Mouse (Mus musculus) hindbrain, embryonic 15.5 days (tissue): ENCODE measurements around the gene Dcaf8. TPM values are rescaled to one million over a fixed set of nuclear protein-coding genes. Genes with fewer than 3 reads are reported as not detected.

Experiments
- ATAC-seq: fragments of 200-750 bp; cut with Nextera tagmentation; 2 replicates; pipeline ENCODE4 v1.8.0; 2017; ENCODE audit warnings: low read depth, moderate number of reproducible peaks, moderate TSS enrichment; ENCODE audit not compliant: low FRiP score
- H3K27ac ChIP-seq: fragments of 300-500 bp; sonication (generic); replicated peaks from 2 replicates; pipeline ENCODE4 v1.5.1; 2015; ENCODE audit warnings: mild to moderate bottlenecking, inconsistent platforms
- H3K27me3 ChIP-seq: fragments of 300-500 bp; sonication (generic); 2 replicates; pipeline ENCODE4 v1.6.1; 2015; ENCODE audit warnings: control low read depth, inconsistent platforms
- H3K36me3 ChIP-seq: fragments of 300-500 bp; sonication (generic); 2 replicates; pipeline ENCODE4 v1.6.1; 2015; ENCODE audit warnings: control low read depth, inconsistent platforms
- H3K4me1 ChIP-seq: fragments of 300-500 bp; sonication (generic); replicated peaks from 2 replicates; pipeline ENCODE4 v1.6.1; 2015; ENCODE audit warnings: control low read depth, inconsistent platforms
- H3K4me2 ChIP-seq: fragments of 300-500 bp; sonication (generic); 2 replicates; pipeline ENCODE4 v1.6.1; 2015; ENCODE audit warnings: moderate library complexity, mild to moderate bottlenecking, inconsistent platforms
- H3K4me3 ChIP-seq: fragments of 300-500 bp; sonication (generic); 2 replicates; pipeline ENCODE4 v1.5.1; 2015; ENCODE audit warnings: mild to moderate bottlenecking, inconsistent platforms
- H3K9ac ChIP-seq: fragments of 300-500 bp; sonication (generic); 2 replicates; pipeline ENCODE4 v1.6.1; 2015; ENCODE audit warnings: inconsistent platforms
- H3K9me3 ChIP-seq: fragments of 300-500 bp; sonication (generic); 2 replicates; pipeline ENCODE4 v1.6.1; 2016; ENCODE audit warnings: control low read depth, inconsistent platforms
- WGBS: fragments of 180-500 bp; shearing (Covaris S2); methylation state at CpG from one replicate; pipeline ENCODE4 v1.1.7; 2015; 5-methylcytosine and 5-hydroxymethylcytosine counted together
- polyA plus RNA-seq: library from polyadenylated mRNA; unstranded; fragments of >200 nt; fragmentation: Nextera tagmentation; extraction: Ambion mirVana; gene quantifications from 2 replicates; pipeline ENCODE4 v1.2.1, GENCODE M21; 2015

Gene Dcaf8
- polyA plus RNA-seq, 1 experiment from 2014 or later: 84.6 TPM

DNA sequence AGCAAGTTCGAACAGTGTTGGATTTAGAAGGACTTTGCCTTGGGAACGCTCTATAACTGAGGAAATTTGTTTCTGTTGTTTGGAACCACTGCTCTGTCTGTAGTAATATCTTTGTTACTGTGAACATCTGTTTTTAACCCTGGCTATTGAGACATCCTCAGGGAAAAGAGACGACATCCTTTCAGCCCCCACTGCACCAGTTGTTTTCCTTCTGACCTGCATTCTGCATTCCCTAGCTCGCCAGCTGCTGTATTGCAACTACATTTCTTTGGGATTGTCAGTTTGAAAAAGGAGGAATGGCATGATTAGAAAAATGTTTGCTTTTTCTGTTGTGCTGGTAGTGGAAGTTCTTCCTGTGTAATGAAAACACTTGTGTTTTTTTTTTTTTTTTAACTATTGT is 33.0 kb downstream of the Dcaf8 start:
- Histone ChIP-seq H3K4me3 (no peak overlapping the region), H3K27me3 (no peaks in the 10 kb centered on the region), H3K36me3 (peaks cover 25% of the 10 kb centered on the region), H3K9ac (no peak overlapping the region), H3K27ac (no peak overlapping the region), H3K9me3 (no peaks in the 10 kb centered on the region), H3K4me1 (no peaks in the 10 kb centered on the region), H3K4me2 (no peak overlapping the region)
- no peak for ATAC-seq
- WGBS: 69% methylated on average over 4 of the region's 4 CpGs

DNA sequence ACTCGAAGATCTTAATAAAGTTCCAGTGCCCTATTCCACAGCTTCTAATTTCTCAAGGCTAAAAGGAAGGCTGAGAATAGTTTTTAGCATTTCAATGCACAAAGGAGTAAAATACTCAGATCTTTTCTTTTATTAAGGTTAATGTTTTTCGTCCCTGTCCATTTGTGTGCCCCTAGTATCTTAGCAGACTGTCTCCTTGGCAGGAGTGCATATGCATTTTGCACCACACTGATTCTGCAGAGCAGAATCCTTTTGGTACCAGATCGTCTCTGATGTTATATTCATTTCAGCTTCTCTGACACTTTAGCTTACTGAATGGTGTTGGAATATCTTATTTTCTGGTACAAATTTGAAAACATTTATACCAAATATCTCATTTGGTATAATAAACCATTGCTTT is 33.9 kb downstream of the Dcaf8 start:
- ATAC-seq: no peak
- WGBS: 92% methylated on average over 3 of the region's 3 CpGs
- Histone ChIP-seq H3K9me3 (no peaks in the 10 kb centered on the region), H3K4me3 (no peak overlapping the region), H3K4me1 (no peaks in the 10 kb centered on the region), H3K27me3 (no peaks in the 10 kb centered on the region), H3K9ac (no peak overlapping the region), H3K27ac (no peak overlapping the region), H3K4me2 (no peak overlapping the region), H3K36me3 (peaks cover 28% of the 10 kb centered on the region)

DNA sequence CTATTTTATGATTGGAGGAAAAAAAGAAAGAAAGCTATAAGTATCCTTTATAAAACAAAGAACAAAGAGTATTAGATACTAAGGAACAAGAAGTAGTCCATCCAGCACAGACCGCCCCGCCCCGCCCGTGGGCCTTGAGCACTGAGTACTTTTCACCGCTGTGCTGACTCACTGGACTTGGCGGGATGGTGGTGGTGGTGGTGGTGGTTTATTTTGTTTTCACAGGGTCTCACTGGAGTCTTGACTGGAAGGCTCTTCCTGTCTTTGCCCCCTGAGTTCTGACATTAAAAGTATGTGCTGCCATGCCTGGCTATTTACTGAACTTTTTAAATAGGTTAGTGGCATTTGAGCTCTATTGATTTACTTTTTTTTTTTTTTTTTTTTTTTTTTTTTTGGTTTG is 35.2 kb downstream of the Dcaf8 start:
- H3K27ac ChIP-seq: no peak overlapping the region
- H3K9me3 ChIP-seq: no peaks in the 10 kb centered on the region
- no peaks in the 10 kb centered on the region for H3K27me3 ChIP-seq
- H3K4me1 ChIP-seq: no peaks in the 10 kb centered on the region
- H3K9ac ChIP-seq: no peak overlapping the region
- no peak overlapping the region for H3K4me2 ChIP-seq
- peaks cover 33% of the 10 kb centered on the region for H3K36me3 ChIP-seq
- 98% methylated on average over 6 of the region's 6 CpGs for WGBS
- no peak overlapping the region for H3K4me3 ChIP-seq
- ATAC-seq: no peak

DNA sequence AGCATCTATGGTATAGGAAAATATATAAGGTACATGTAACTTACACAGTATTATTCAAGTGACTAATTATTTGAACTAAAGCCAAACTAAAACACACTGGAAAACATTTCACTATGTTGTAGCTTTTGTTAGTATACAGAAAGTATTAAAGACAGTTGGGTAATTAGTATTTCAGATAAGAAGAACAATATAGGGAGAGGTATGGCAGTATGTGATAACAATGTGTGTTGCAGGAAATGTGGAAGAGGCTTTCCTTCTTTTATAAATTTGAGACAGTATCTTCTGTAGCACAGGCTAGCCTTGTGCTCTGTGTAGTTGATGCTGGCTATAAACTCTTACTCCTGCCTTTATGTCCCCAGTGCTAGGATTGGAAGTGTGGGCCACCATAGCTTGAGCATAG is 36.0 kb downstream of the Dcaf8 start:
- Histone ChIP-seq H3K4me1 (no peaks in the 10 kb centered on the region), H3K9ac (no peak overlapping the region), H3K27ac (no peak overlapping the region), H3K36me3 (peaks cover 40% of the 10 kb centered on the region), H3K27me3 (no peaks in the 10 kb centered on the region), H3K4me2 (no peak overlapping the region), H3K9me3 (no peaks in the 10 kb centered on the region), H3K4me3 (no peak overlapping the region)
- ATAC-seq: no peak

DNA sequence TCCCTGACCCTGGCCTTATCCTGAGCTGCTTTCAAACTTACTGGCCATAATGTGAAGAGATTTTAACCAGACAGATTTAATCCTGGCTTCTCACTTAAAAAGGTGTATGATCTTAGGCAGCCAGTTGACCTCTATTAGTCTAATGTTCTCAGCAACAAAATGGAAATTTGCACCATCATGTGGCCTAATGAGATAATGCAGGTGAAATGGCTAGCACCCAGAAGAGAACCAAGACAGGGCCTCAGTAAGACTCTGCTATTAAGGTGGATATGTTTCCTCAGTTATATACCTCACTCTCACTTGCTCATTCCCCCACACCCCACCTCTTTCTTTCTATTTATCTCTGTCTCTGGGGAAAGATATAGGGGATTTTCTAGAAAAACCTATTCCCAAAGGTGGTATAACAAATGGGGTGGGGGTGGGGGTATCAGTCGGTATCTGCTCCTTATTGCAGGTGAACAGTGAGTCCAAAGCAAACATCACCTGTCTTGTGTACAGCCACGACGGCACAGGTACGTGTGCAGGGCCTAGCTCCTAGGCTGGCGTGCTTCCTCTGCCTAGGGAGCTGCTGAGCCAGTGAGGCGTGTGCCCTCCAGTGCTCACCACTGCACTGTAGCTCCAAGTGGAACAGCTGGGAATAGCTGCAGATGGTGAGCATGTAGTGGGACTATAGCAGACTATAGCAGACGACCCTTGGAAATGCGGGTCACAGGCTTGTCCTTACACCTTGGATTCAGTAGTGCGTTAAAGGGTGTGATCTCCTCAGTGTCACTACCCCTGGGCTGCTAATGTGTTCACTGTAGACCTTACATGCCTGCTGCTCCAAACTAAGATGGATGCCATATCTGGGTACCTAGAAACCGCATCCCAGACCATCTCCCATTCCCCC is 38.8 kb downstream of the Dcaf8 start:
- 93% methylated on average over 10 of the region's 10 CpGs for WGBS
- no peak overlapping the region for H3K4me2 ChIP-seq
- no peaks in the 10 kb centered on the region for H3K4me1 ChIP-seq
- no peaks in the 10 kb centered on the region for H3K9me3 ChIP-seq
- H3K36me3 ChIP-seq: peaks cover 40% of the 10 kb centered on the region
- no peak overlapping the region for H3K9ac ChIP-seq
- no peaks in the 10 kb centered on the region for H3K27me3 ChIP-seq
- no peak overlapping the region for H3K27ac ChIP-seq
- no peak overlapping the region for H3K4me3 ChIP-seq
- peak; percentile 56; the same call in 1 of the 2 replicates for ATAC-seq

DNA sequence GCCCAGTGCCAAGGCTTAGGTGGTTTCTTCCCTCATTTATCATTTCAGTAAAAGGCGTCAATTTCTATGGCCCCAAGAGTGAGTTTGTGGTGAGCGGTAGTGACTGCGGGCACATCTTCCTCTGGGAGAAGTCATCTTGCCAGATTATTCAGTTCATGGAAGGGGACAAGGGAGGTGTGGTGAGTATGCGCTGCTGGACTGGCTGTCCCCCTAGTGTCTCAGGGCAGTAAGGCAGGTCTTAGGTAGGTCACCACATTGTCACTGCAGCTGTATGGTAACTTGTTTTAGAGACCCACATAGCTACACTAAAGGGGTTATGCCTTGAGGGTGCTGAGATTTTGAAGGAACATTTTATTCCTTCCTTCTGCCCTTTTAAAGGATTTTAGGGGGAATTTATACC is 41.0 kb downstream of the Dcaf8 start:
- 56% methylated on average over 4 of the region's 4 CpGs for WGBS
- no peak for ATAC-seq
- no peak overlapping the region for H3K27ac ChIP-seq
- no peak overlapping the region for H3K9ac ChIP-seq
- H3K9me3 ChIP-seq: no peaks in the 10 kb centered on the region
- H3K27me3 ChIP-seq: no peaks in the 10 kb centered on the region
- H3K4me1 ChIP-seq: no peaks in the 10 kb centered on the region
- peaks cover 54% of the 10 kb centered on the region for H3K36me3 ChIP-seq
- no peak overlapping the region for H3K4me3 ChIP-seq
- no peak overlapping the region for H3K4me2 ChIP-seq

DNA sequence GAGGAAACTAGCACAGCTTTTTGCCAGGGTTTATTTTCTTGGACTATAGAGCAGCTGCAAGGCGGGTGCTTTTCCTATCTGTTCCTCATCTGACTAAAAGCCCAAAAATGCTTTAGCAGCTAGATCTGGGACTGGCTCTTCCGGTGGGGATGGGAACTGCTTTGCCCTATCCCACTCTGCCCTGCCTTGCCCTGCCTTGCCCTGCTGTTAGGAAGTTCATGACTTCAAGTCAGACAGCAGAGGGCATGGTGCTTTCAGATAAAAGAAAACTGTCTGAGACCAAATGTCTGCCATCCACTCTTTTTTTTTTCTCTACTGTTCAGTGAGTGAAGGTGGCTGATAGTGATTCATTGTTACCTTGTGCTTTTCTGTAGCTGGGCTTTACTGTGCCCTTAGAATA is 43.7 kb downstream of the Dcaf8 start:
- Histone ChIP-seq H3K27me3 (no peaks in the 10 kb centered on the region), H3K36me3 (peaks cover 72% of the 10 kb centered on the region), H3K4me1 (no peaks in the 10 kb centered on the region), H3K27ac (no peak overlapping the region), H3K9ac (no peak overlapping the region), H3K4me3 (no peak overlapping the region), H3K4me2 (no peak overlapping the region), H3K9me3 (no peaks in the 10 kb centered on the region)
- WGBS: 80% methylated on average over 2 of the region's 2 CpGs
- no peak for ATAC-seq

DNA sequence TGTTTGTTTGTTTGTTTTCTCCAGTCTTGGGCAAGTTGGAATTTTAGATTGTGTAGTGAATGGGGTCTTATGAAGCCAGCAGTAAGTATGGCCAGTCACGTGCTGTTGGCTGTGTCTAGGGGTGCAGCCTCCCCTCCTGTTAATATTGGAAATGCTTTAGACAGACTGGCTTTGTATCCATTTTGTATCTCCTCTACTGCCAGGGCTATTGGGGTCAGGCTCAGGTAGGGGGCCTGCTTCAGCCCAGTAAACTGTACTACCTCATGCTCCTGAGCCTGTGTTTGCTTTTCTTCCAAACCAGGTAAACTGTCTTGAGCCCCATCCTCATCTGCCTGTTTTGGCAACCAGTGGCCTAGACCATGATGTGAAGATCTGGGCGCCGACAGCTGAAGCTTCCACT is 44.3 kb downstream of the Dcaf8 start:
- Histone ChIP-seq H3K27me3 (no peaks in the 10 kb centered on the region), H3K4me1 (no peaks in the 10 kb centered on the region), H3K4me3 (no peak overlapping the region), H3K4me2 (no peak overlapping the region), H3K9ac (no peak overlapping the region), H3K9me3 (no peaks in the 10 kb centered on the region), H3K27ac (no peak overlapping the region), H3K36me3 (peaks cover 72% of the 10 kb centered on the region)
- no peak for ATAC-seq
- 91% methylated on average over 3 of the region's 3 CpGs for WGBS

DNA sequence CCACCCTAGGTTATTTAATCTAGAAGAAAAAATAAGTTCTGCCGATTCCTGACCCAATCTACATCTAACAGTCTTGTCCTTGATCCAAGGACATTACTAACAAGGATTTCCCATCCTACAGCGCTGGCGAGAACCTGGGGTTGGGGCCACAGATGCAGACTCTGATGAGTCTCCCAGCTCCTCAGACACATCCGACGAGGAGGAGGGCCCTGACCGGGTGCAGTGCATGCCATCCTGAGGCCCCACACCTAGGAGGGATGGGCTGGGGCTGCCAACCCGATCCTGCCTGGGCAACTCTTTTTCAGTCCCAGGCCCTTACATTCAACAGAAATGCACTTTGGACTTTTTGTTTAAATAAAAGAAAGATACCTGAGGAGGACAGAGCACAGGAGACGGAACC is 46.6 kb downstream of the Dcaf8 start:
- Histone ChIP-seq H3K4me2 (no peak overlapping the region), H3K27me3 (no peaks in the 10 kb centered on the region), H3K9me3 (no peaks in the 10 kb centered on the region), H3K9ac (no peak overlapping the region), H3K4me3 (no peak overlapping the region), H3K4me1 (0 out of 2 replicates have a peak, but pooled peaks cover 3% of the 10 kb centered on the region), H3K27ac (no peak overlapping the region), H3K36me3 (peaks cover 73% of the 10 kb centered on the region)
- 70% methylated on average over 8 of the region's 8 CpGs for WGBS
- ATAC-seq: no peak

DNA sequence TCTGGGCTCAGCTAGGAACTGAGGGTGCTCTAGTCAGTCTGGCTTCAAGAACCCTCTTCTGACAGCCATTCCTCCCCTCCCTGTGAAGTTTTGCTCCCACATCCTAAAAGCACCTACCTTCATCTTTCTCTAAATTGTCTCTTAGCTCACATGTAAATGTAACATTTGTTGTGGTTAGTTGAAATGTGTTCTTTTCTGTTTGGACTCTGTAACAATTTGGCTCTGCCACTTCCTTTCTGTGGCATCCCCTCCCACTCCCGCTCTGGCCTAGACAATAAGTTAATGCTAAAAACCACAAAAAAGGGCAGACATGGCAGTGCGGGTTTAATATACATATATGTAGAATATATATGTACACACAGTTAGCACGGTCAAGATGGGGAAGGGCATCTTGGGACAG is 49.3 kb downstream of the Dcaf8 start:
- no peak overlapping the region for H3K27ac ChIP-seq
- H3K4me2 ChIP-seq: no peak overlapping the region
- H3K4me1 ChIP-seq: peaks cover 29% of the 10 kb centered on the region
- WGBS: 79% methylated on average over 3 of the region's 3 CpGs
- ATAC-seq: no peak
- no peak overlapping the region for H3K4me3 ChIP-seq
- H3K9me3 ChIP-seq: no peaks in the 10 kb centered on the region
- peaks cover 69% of the 10 kb centered on the region for H3K36me3 ChIP-seq
- H3K27me3 ChIP-seq: no peaks in the 10 kb centered on the region
- H3K9ac ChIP-seq: no peak overlapping the region

DNA sequence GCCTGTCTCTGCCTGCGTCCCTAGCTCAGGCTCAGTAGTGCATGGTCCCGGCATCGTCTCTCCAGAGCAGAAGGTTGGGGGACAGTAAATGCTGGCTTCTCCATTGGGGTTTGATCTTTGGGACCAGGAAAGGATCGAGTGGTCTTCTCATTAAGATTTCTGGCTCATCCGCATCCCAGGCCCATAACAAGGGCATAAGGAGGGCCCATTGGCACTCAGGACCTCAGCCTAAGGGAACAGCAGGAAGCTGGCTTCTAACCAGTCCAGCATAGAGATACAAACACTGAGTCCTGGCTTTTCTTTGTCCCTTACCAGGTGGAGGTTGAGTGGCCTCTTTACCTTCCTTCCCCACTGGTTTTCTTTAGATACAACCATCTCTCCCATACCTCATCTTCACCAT is 50.0 kb downstream of the Dcaf8 start:
- H3K4me2 ChIP-seq: no peak overlapping the region
- no peak for ATAC-seq
- peaks cover 36% of the 10 kb centered on the region for H3K4me1 ChIP-seq
- no peaks in the 10 kb centered on the region for H3K27me3 ChIP-seq
- H3K27ac ChIP-seq: no peak overlapping the region
- H3K9ac ChIP-seq: no peak overlapping the region
- no peak overlapping the region for H3K4me3 ChIP-seq
- H3K36me3 ChIP-seq: peaks cover 64% of the 10 kb centered on the region
- no peaks in the 10 kb centered on the region for H3K9me3 ChIP-seq
- 68% methylated on average over 5 of the region's 5 CpGs for WGBS

DNA sequence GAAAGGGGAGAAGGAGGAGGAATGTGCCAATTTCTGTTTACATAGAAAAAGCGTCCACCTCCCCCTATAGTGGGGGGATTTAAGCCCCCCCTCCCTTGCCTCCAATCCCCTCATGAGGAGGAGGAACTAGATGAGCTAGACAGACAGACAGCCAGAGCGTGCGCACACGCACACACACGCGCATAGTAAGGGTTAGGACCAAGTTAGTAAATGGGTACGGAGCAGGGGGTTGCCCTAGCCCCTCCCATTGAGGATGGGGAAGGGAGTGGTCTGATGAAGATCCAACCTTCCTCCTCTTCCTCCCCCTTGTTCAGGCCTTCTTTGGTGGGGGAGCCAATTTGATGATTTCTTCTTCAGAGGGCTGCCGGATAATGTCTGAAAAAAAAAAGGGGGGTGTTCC is 50.4 kb downstream of the Dcaf8 start:
- no peak overlapping the region for H3K4me3 ChIP-seq
- no peak overlapping the region for H3K4me2 ChIP-seq
- 86% methylated on average over 8 of the region's 8 CpGs for WGBS
- ATAC-seq: no peak
- H3K36me3 ChIP-seq: peaks cover 64% of the 10 kb centered on the region
- no peaks in the 10 kb centered on the region for H3K27me3 ChIP-seq
- H3K4me1 ChIP-seq: peaks cover 40% of the 10 kb centered on the region
- no peak overlapping the region for H3K9ac ChIP-seq
- no peaks in the 10 kb centered on the region for H3K9me3 ChIP-seq
- no peak overlapping the region for H3K27ac ChIP-seq

DNA sequence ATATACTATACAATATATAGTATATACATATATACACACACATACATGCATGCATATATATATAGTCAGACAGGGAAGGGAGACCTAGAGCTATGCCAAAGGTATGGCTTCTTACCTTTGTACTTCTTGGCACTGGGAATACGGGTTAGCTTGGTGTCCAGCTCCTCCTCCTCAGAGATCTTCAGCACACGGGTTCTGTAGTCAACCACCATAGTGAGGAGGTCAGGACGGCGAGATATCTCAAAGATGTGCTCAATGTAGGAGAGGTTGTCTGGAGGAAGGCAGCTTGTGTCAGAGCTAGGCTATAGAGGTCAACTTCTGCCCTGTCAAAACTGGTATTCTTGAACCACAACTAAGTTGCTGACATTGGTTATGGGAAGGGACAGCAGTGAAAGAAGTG is 51.1 kb downstream of the Dcaf8 start:
- Histone ChIP-seq H3K4me2 (no peak overlapping the region), H3K27ac (no peak overlapping the region), H3K4me1 (peaks cover 47% of the 10 kb centered on the region), H3K9me3 (no peaks in the 10 kb centered on the region), H3K4me3 (no peak overlapping the region), H3K9ac (no peak overlapping the region), H3K27me3 (no peaks in the 10 kb centered on the region), H3K36me3 (peaks cover 58% of the 10 kb centered on the region)
- no peak for ATAC-seq
- 85% methylated on average over 4 of the region's 4 CpGs for WGBS
